Mouse (Mus musculus) erythroblast, embryonic 14.5 days (primary cell): ENCODE measurements around the gene Dusp11. TPM values are rescaled to one million over a fixed set of nuclear protein-coding genes. Genes with fewer than 3 reads are reported as not detected.

Experiments used
- polyA plus RNA-seq: library from polyadenylated mRNA; stranded (reverse); fragments of >175 nt; gene quantifications from 2 replicates; pipeline ENCODE4 v1.2.3, GENCODE M21; 2012

The Dusp11 gene
- polyA plus RNA-seq, 1 experiment: 2.2 TPM

Other genes with a start within 250 kb of the Dusp11 start
- gene Nat8f7, start 248.5 kb downstream of the Dusp11 start, polyA plus RNA-seq: not detected in 2 replicates
- not detected in 2 replicates for gene Nat8f3, start 195.9 kb downstream of the Dusp11 start, polyA plus RNA-seq
- not detected in 2 replicates for gene Nat8f6, start 140.7 kb downstream of the Dusp11 start, polyA plus RNA-seq
- not detected in 2 replicates for gene Nat8f5, start 140.7 kb downstream of the Dusp11 start, polyA plus RNA-seq
- not detected in 2 replicates for gene Nat8, start 129.6 kb downstream of the Dusp11 start, polyA plus RNA-seq
- not detected in 2 replicates for gene Nat8f2, start 92.5 kb downstream of the Dusp11 start, polyA plus RNA-seq
- gene Nat8f4, start 56.8 kb downstream of the Dusp11 start, polyA plus RNA-seq: 0.06 TPM in 1 of 2 replicates, not detected in the other
- 0.18 and 0.21 TPM in 2 replicates for gene Tprkb, start 49.8 kb downstream of the Dusp11 start, polyA plus RNA-seq
- 0.13 TPM in 1 of 2 replicates, not detected in the other for gene Nat8f1, start 46.0 kb downstream of the Dusp11 start, polyA plus RNA-seq
- not detected in 2 replicates for gene Figla, start 54.5 kb upstream of the Dusp11 start, polyA plus RNA-seq
- 39.0 and 41.8 TPM in 2 replicates for gene Add2, start 67.0 kb upstream of the Dusp11 start, polyA plus RNA-seq
- not detected in 2 replicates for gene Tgfa, start 233.6 kb upstream of the Dusp11 start, polyA plus RNA-seq